Comparison of ENCODE assay signal across 1 mouse cellular context in genomic region chr19:10184096-10184495, GRCm38 (mm10).
TF ChIP-seq lines count a peak whose summit lies in the region.

No protein-coding gene starts in this region.

TF ChIP-seq in CH12.LX, 34 proteins besides CTCF, POLR2A, EP300 and RAD21:
- TF ChIP-seq MAZ (IDR thresholded peaks at IDR 0.05; ENCODE audit: low read depth, low read length) (no peak), CHD2 (IDR thresholded peaks at IDR 0.05; ENCODE audit: low read length) (no peak), PAX5 (IDR thresholded peaks at IDR 0.05; ENCODE audit: low read length) (no peak), ZNF384 (IDR thresholded peaks at IDR 0.05; ENCODE audit: low read depth, low read length) (no peak), USF2 (conservative IDR thresholded peaks at IDR 0.05; ENCODE audit: low read depth, low read length) (no peak), MYC (IDR thresholded peaks at IDR 0.05; ENCODE audit: low read depth, low read length) (no peak), IRF4 (IDR thresholded peaks at IDR 0.05; ENCODE audit: low read depth, low read length) (no peak), UBTF (IDR thresholded peaks at IDR 0.05; ENCODE audit: low read depth, low read length) (no peak), SIN3A (IDR thresholded peaks at IDR 0.05; ENCODE audit: low read length) (no peak), ZKSCAN1 (IDR thresholded peaks at IDR 0.05; ENCODE audit: borderline replicate concordance, low read depth, low read length) (no peak), MAFK (IDR thresholded peaks at IDR 0.05; ENCODE audit: insufficient replicate concordance, low read length) (no peak), BHLHE40 (IDR thresholded peaks at IDR 0.05; ENCODE audit: low read depth, low read length) (no peak), ELF1 (IDR thresholded peaks at IDR 0.05; ENCODE audit: low read depth, low read length) (no peak), USF1 (IDR thresholded peaks at IDR 0.05; ENCODE audit: low read depth, low read length) (no peak), TCF12 (IDR thresholded peaks at IDR 0.05; ENCODE audit: low read depth, low read length) (no peak), SMC3 (IDR thresholded peaks at IDR 0.05; ENCODE audit: low read depth, low read length) (no peak), TBP (conservative IDR thresholded peaks at IDR 0.05; ENCODE audit: low read depth, low read length) (no peak), MXI1 (IDR thresholded peaks at IDR 0.05; ENCODE audit: low read depth, low read length) (no peak), CHD1 (IDR thresholded peaks at IDR 0.05; ENCODE audit: low read depth, low read length) (no peak)
